Mouse (Mus musculus): ENCODE results near the gene Col4a1.

The Col4a1 gene

GRCm38 (mm10) chr8:11248712-11249111 is 63.9 kb downstream of the Col4a1 start:
- DNase-seq (ENCODE audit: inconsistent age in 2 of 2, low spot score in 1 of 2): no peak

GRCm38 (mm10) chr8:11241488-11241887 is 71.1 kb downstream of the Col4a1 start:
- no peak for DNase-seq (ENCODE audit: inconsistent age in 2 of 2, low spot score in 1 of 2)

GRCm38 (mm10) chr8:11234879-11235210 is 77.8 kb downstream of the Col4a1 start:
- no peak for DNase-seq (ENCODE audit: inconsistent age in 2 of 2, low spot score in 1 of 2)

- peak; percentile 65 to 84 for DNase-seq (ENCODE audit: inconsistent age in 2 of 2, low spot score in 1 of 2)
These were observed 78.3 kb downstream of the Col4a1 start for GRCm38 (mm10) chr8:11234151-11234878.

- peak; percentile 60 to 66 for DNase-seq (ENCODE audit: inconsistent age in 2 of 2, low spot score in 1 of 2)
These were observed 79.6 kb downstream of the Col4a1 start for GRCm38 (mm10) chr8:11233009-11233408.

GRCm38 (mm10) chr8:11230277-11230676 is 82.3 kb downstream of the Col4a1 start:
- peak; percentile 25 to 71 for DNase-seq (ENCODE audit: inconsistent age in 2 of 2, low spot score in 1 of 2)

- DNase-seq (ENCODE audit: inconsistent age in 2 of 2, low spot score in 1 of 2): no peak
These were observed 85.2 kb downstream of the Col4a1 start for GRCm38 (mm10) chr8:11227421-11227820.

- DNase-seq (ENCODE audit: inconsistent age in 2 of 2, low spot score in 1 of 2): no peak
These were observed 86.8 kb downstream of the Col4a1 start for GRCm38 (mm10) chr8:11225577-11226434.

GRCm38 (mm10) chr8:11224178-11224577 is 88.4 kb downstream of the Col4a1 start:
- DNase-seq (ENCODE audit: inconsistent age in 2 of 2, low spot score in 1 of 2): no peak

- DNase-seq (ENCODE audit: inconsistent age in 2 of 2, low spot score in 1 of 2): no peak
These were observed 91.3 kb downstream of the Col4a1 start for GRCm38 (mm10) chr8:11221353-11221752.

GRCm38 (mm10) chr8:11219282-11219681 is 93.3 kb downstream of the Col4a1 start:
- DNase-seq (ENCODE audit: inconsistent age in 2 of 2, low spot score in 1 of 2): no peak

GRCm38 (mm10) chr8:11215231-11215630 is 97.4 kb downstream of the Col4a1 start:
- peak; percentile 32 to 86 for DNase-seq (ENCODE audit: inconsistent age in 2 of 2, low spot score in 1 of 2)

- no peak for DNase-seq (ENCODE audit: inconsistent age in 2 of 2, low spot score in 1 of 2)
These were observed 106.1 kb downstream of the Col4a1 start for GRCm38 (mm10) chr8:11206509-11206908.

- DNase-seq (ENCODE audit: inconsistent age in 2 of 2, low spot score in 1 of 2): peak in 1 of 2 experiments; percentile 55
These were observed 107.1 kb downstream of the Col4a1 start for GRCm38 (mm10) chr8:11205532-11205931.

- DNase-seq (ENCODE audit: inconsistent age in 2 of 2, low spot score in 1 of 2): no peak
These were observed 109.1 kb downstream of the Col4a1 start for GRCm38 (mm10) chr8:11203260-11204110.

GRCm38 (mm10) chr8:11198650-11199049 is 114.0 kb downstream of the Col4a1 start:
- DNase-seq (ENCODE audit: inconsistent age in 2 of 2, low spot score in 1 of 2): no peak

GRCm38 (mm10) chr8:11197988-11198387 is 114.6 kb downstream of the Col4a1 start:
- DNase-seq (ENCODE audit: inconsistent age in 2 of 2, low spot score in 1 of 2): peak; percentile 42 to 79

- peak; percentile 87 for DNase-seq (ENCODE audit: inconsistent age in 2 of 2, low spot score in 1 of 2)
These were observed 115.4 kb downstream of the Col4a1 start for GRCm38 (mm10) chr8:11197261-11197660.

GRCm38 (mm10) chr8:11192719-11193324 is 119.8 kb downstream of the Col4a1 start:
- DNase-seq (ENCODE audit: inconsistent age in 2 of 2, low spot score in 1 of 2): no peak

GRCm38 (mm10) chr8:11187581-11188271 is 124.9 kb downstream of the Col4a1 start:
- peak; percentile 66 to 90 for DNase-seq (ENCODE audit: inconsistent age in 2 of 2, low spot score in 1 of 2)

Measured in adrenal gland, adult (tissue).